Mouse (Mus musculus) liver, embryonic 16.5 days (tissue): ENCODE measurements around the gene Ankmy1. TPM values are rescaled to one million over a fixed set of nuclear protein-coding genes. Genes with fewer than 3 reads are reported as not detected.
A peak's percentile ranks its signal among the peaks of the same experiment; 100 is the strongest.

Experiments used
- ATAC-seq: fragments of 200-750 bp; cut with Nextera tagmentation; 2 replicates; pipeline ENCODE4 v1.8.0; 2017; ENCODE audit warnings: low read depth, mild to moderate bottlenecking, moderate number of reproducible peaks, moderate library complexity
- H3K27ac ChIP-seq: fragments of 300-500 bp; sonication (generic); 2 replicates; pipeline ENCODE4 v1.5.1; 2014; ENCODE audit warnings: mild to moderate bottlenecking, low read length
- H3K27me3 ChIP-seq: fragments of 300-500 bp; sonication (generic); 2 replicates; pipeline ENCODE4 v1.6.1; 2014; ENCODE audit warnings: low read depth, low read length, mixed read lengths; ENCODE audit not compliant: control insufficient read depth, insufficient read depth
- H3K36me3 ChIP-seq: fragments of 300-500 bp; sonication (generic); 2 replicates; pipeline ENCODE4 v1.6.1; 2014; ENCODE audit warnings: mild to moderate bottlenecking; ENCODE audit not compliant: control insufficient read depth, insufficient read depth
- H3K4me1 ChIP-seq: fragments of 300-500 bp; sonication (generic); 2 replicates; pipeline ENCODE4 v1.6.1; 2014; ENCODE audit warnings: low read depth, low read length, mixed read lengths; ENCODE audit not compliant: control insufficient read depth
- H3K4me2 ChIP-seq: fragments of 300-500 bp; sonication (generic); 2 replicates; pipeline ENCODE4 v1.6.1; 2014; ENCODE audit warnings: low read depth, low read length, mixed read lengths
- H3K4me3 ChIP-seq: fragments of 300-500 bp; sonication (generic); 2 replicates; pipeline ENCODE4 v1.5.1; 2014; ENCODE audit warnings: low read depth, mild to moderate bottlenecking, low read length
- H3K9ac ChIP-seq: fragments of 300-500 bp; sonication (generic); 2 replicates; pipeline ENCODE4 v1.6.1; 2014; ENCODE audit warnings: low read depth, low read length
- H3K9me3 ChIP-seq: fragments of 300-500 bp; sonication (generic); replicated peaks from 2 replicates; pipeline ENCODE4 v1.6.1; 2016; ENCODE audit warnings: low read length; ENCODE audit not compliant: control insufficient read depth
- WGBS: fragments of 180-500 bp; shearing (Covaris S2); extraction: QIAGEN DNeasy Blood & Tissue Kit; methylation state at CpG from one replicate; pipeline ENCODE4 v1.1.7; 2014; ENCODE audit not compliant: insufficient replicate concordance; 5-methylcytosine and 5-hydroxymethylcytosine counted together
- microRNA counts: library from miRNA; unstranded; fragments of <30 nt; microRNA quantifications from one replicate; lab custom pipeline; 2016
- microRNA-seq: library from miRNA; unstranded; fragments of <30 nt; microRNA quantifications from one replicate; pipeline ENCODE4, GENCODE M21; 2016
- polyA plus RNA-seq: library from polyadenylated mRNA; unstranded; fragments of >200 nt; fragmentation: Nextera tagmentation; extraction: Ambion mirVana; gene quantifications from 2 replicates; pipeline ENCODE4 v1.2.1, GENCODE M21; 2015

Gene Ankmy1
- polyA plus RNA-seq, 1 experiment from 2014 or later = not detected

GRCm38 (mm10) chr1:92815756-92816294 lies 86.9 kb downstream of the Ankmy1 start:
- Histone ChIP-seq H3K9ac (no peak overlapping the region), H3K9me3 (no peaks in the 10 kb centered on the region), H3K27me3 (no peaks in the 10 kb centered on the region), H3K27ac (no peak overlapping the region), H3K4me3 (no peak overlapping the region), H3K36me3 (no peaks in the 10 kb centered on the region), H3K4me1 (no peaks in the 10 kb centered on the region), H3K4me2 (no peak overlapping the region)
- WGBS = 41% methylated on average over 5 of the region's 5 CpGs
- ATAC-seq = no peak

GRCm38 (mm10) chr1:92815100-92815499 lies 87.6 kb downstream of the Ankmy1 start:
- H3K27me3 ChIP-seq = no peaks in the 10 kb centered on the region
- H3K27ac ChIP-seq = no peak overlapping the region
- H3K4me2 ChIP-seq = no peak overlapping the region
- 70% methylated on average over 9 of the region's 9 CpGs for WGBS
- H3K36me3 ChIP-seq = no peaks in the 10 kb centered on the region
- H3K4me3 ChIP-seq = no peak overlapping the region
- no peaks in the 10 kb centered on the region for H3K9me3 ChIP-seq
- H3K9ac ChIP-seq = no peak overlapping the region
- no peaks in the 10 kb centered on the region for H3K4me1 ChIP-seq
- no peak for ATAC-seq

GRCm38 (mm10) chr1:92814319-92814718 lies 88.4 kb downstream of the Ankmy1 start:
- Histone ChIP-seq H3K27me3 (no peaks in the 10 kb centered on the region), H3K36me3 (no peaks in the 10 kb centered on the region), H3K27ac (no peak overlapping the region), H3K4me2 (no peak overlapping the region), H3K9ac (no peak overlapping the region), H3K9me3 (no peaks in the 10 kb centered on the region), H3K4me3 (no peak overlapping the region), H3K4me1 (no peaks in the 10 kb centered on the region)
- 63% methylated on average over 5 of the region's 5 CpGs for WGBS
- ATAC-seq = no peak

MicroRNAs encoded within 50 kb of the gene (microRNA counts, 519-probe panel; counts per million panel counts)
- 1,714 counts per million, percentile 18 among the panel's probes with 10 or more counts for microRNA mmu-miR-149 (lab: Ali Mortazavi, UCI)

Small RNAs within 50 kb of the gene (microRNA-seq; reads per million reads assigned to microRNA genes)
- 1,201 reads per million, percentile 78 among the genes with 10 or more reads in this experiment for gene Mir149

Other genes starting within 250 kb of the Ankmy1 start
- 3.2 and 4.1 TPM in 2 replicates for gene Gpc1, start 71.3 kb downstream of the Ankmy1 start, polyA plus RNA-seq
- gene Dusp28, start 4.1 kb upstream of the Ankmy1 start, polyA plus RNA-seq = 6.5 and 8.1 TPM in 2 replicates
- gene Rnpepl1, start 7.9 kb upstream of the Ankmy1 start, polyA plus RNA-seq = 4.5 and 7.8 TPM in 2 replicates
- gene Capn10, start 31.5 kb upstream of the Ankmy1 start, polyA plus RNA-seq = 17.5 and 22.4 TPM in 2 replicates
- gene Gpr35, start 48.0 kb upstream of the Ankmy1 start, polyA plus RNA-seq = 0.65 and 0.76 TPM in 2 replicates
- 0.38 TPM in 1 of 2 replicates, not detected in the other for gene Aqp12, start 103.4 kb upstream of the Ankmy1 start, polyA plus RNA-seq
- gene Kif1a, start 199.0 kb upstream of the Ankmy1 start, polyA plus RNA-seq = 0.19 and 0.20 TPM in 2 replicates
- 15.5 and 17.4 TPM in 2 replicates for gene Agxt, start 232.3 kb upstream of the Ankmy1 start, polyA plus RNA-seq